Mouse (Mus musculus) induced T-regulatory cell, adult 2 months (primary cell): ENCODE data around the gene Aars.
"Not testable (repeated sequence)": the region's sequence is repeated elsewhere in the genome, so short reads cannot be mapped to it uniquely, and the experiment has no call there.

Experiments
- DNase-seq: peaks from one replicate; pipeline ENCODE4 v3.0.0-alpha.2; 2012; ENCODE audit warnings: low read depth

The Aars gene

GRCm38 (mm10) chr8:111032916-111033315 lies at the start of gene Aars:
TSS of gene Aars (plus strand) at chr8:111033144.
- peak; percentile 28 for DNase-seq

- no peak for DNase-seq
Observed at GRCm38 (mm10) chr8:110987805-110988744, 44.9 kb upstream of the Aars start.

GRCm38 (mm10) chr8:110990017-110990416 lies 42.9 kb upstream of the Aars start:
- DNase-seq, result no peak

GRCm38 (mm10) chr8:110996641-110997430 lies 36.1 kb upstream of the Aars start:
- DNase-seq, result peak; percentile 70

- peak; percentile 96 for DNase-seq
Observed at GRCm38 (mm10) chr8:110997547-110998531, 35.1 kb upstream of the Aars start, which contains the start of gene Ddx19a. TSS of gene Ddx19a (minus strand) at chr8:110997800.

- DNase-seq, result not testable (repeated sequence)
Observed at GRCm38 (mm10) chr8:111010230-111010991, 22.5 kb upstream of the Aars start.

GRCm38 (mm10) chr8:111026609-111027008 lies 6.3 kb upstream of the Aars start:
- not testable (repeated sequence) for DNase-seq

GRCm38 (mm10) chr8:111027391-111027937 lies 5.5 kb upstream of the Aars start:
- DNase-seq, result peak; percentile 93

- peak; percentile 88 for DNase-seq
Observed at GRCm38 (mm10) chr8:111029589-111029988, 3.4 kb upstream of the Aars start.

- DNase-seq, result peak; percentile 86
Observed at GRCm38 (mm10) chr8:111030045-111030444, 2.9 kb upstream of the Aars start.

- DNase-seq, result no peak
Observed at GRCm38 (mm10) chr8:111031572-111031971, 1.4 kb upstream of the Aars start, which contains the start of gene Ddx19b. TSS of gene Ddx19b (minus strand) at chr8:111031751.

- peak; percentile 100 for DNase-seq
Observed at GRCm38 (mm10) chr8:111033482-111034215, 705 bp downstream of the Aars start.

- DNase-seq, result no peak
Observed at GRCm38 (mm10) chr8:111034276-111034675, 1.3 kb downstream of the Aars start.

- no peak for DNase-seq
Observed at GRCm38 (mm10) chr8:111036591-111036990, 3.6 kb downstream of the Aars start.

GRCm38 (mm10) chr8:111042546-111042945 lies 9.6 kb downstream of the Aars start:
- DNase-seq, result no peak

GRCm38 (mm10) chr8:111044003-111044734 lies 11.2 kb downstream of the Aars start:
- peak; percentile 51 for DNase-seq

- DNase-seq, result peak; percentile 53
Observed at GRCm38 (mm10) chr8:111048694-111049093, 15.8 kb downstream of the Aars start.

- DNase-seq, result no peak
Observed at GRCm38 (mm10) chr8:111049106-111049505, 16.2 kb downstream of the Aars start.
